Mouse (Mus musculus): ENCODE results near the gene Rab11fip4. TPM values are rescaled to one million over a fixed set of nuclear protein-coding genes. Genes with fewer than 3 reads are reported as not detected.

Gene Rab11fip4
- 12.7 and 40.6 TPM in 2 replicates for polyA plus RNA-seq (2012; ENCODE audit: low replicate concordance)

DNA sequence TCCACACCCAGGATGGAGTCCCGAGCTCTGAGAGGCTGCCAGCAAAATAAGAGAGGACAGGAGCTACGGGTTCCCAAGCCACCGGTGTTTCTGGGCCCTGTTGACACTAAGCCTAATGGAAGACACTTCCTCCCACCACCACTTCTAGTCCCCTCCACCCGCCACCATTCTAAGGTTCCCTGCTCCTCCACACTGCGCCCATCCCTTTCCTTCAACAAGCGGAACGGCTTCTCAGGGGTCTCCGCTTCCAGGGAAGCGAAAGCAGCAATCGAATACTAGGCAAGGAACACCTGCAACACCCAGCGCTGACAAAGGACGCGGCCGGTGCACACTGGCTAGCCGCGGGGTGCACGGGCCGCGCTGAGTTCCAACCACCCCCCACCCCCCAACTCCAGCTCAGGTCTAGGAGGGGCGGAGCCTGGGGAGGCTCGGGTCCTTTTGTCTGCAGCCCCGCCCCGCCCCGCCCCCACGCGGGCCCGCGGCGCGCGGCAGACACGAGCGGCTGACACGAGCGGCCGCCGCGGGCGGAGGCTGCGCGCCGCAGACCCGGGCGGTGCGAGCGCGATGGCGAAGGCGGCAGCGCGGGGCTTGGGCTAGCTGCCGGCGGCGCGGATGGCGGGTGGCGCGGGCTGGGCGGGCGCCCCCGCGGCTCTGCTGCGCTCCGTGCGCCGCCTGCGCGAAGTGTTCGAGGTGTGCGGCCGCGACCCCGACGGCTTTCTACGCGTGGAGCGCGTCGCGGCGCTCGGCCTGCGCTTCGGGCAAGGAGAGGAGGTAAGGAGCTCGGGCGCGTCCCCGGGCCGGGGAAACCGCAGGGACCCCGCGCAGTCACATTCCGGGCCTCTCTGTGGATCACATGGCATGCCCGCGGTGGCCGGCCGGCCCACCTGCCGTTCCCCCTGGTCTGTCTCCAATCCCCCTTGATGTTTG is at the start of gene Rab11fip4:
Gene Rab11fip4, plus strand, starts transcription at position 549 of the 927 bp plus-strand sequence.

Other genes with a start within 250 kb of the Rab11fip4 start
- not detected in 2 replicates for gene Omg, start 87.1 kb upstream of the Rab11fip4 start, polyA plus RNA-seq (2012; ENCODE audit: low replicate concordance)
- 21.9 and 45.7 TPM in 2 replicates for gene Evi2b, start 67.5 kb upstream of the Rab11fip4 start, polyA plus RNA-seq (2012; ENCODE audit: low replicate concordance)
- 0.97 and 1.3 TPM in 2 replicates for gene Evi2, start 60.6 kb upstream of the Rab11fip4 start, polyA plus RNA-seq (2012; ENCODE audit: low replicate concordance)
- gene Evi2a, start 60.6 kb upstream of the Rab11fip4 start, polyA plus RNA-seq (2012; ENCODE audit: low replicate concordance): 6.5 and 8.2 TPM in 2 replicates